Mouse (Mus musculus) G1E-ER4 (cell line): ENCODE results near the gene Gm21961. TPM values are rescaled to one million over a fixed set of nuclear protein-coding genes. Genes with fewer than 3 reads are reported as not detected.

Source experiments
- GATA1 ChIP-seq: IDR thresholded peaks from one replicate; pipeline ENCODE4 v1.8.0; 2012; ENCODE audit warnings: low read length, inconsistent platforms
- polyA plus RNA-seq: library from polyadenylated mRNA; stranded (reverse); fragments of >175 nt; gene quantifications from 2 replicates; pipeline ENCODE4 v1.2.3, GENCODE M21; 2012

Gm21961 gene
- polyA plus RNA-seq: not detected in 2 replicates

- TF ChIP-seq GATA1: no peak
Observed at GRCm38 (mm10) chr15:65014804-65015203, at the start of gene Gm21961. Gene Gm21961, minus strand, starts transcription at chr15:65014904.

- no peak for TF ChIP-seq GATA1
Observed at GRCm38 (mm10) chr15:65041999-65042398, 27.3 kb upstream of the Gm21961 start.

- TF ChIP-seq GATA1: no peak
Observed at GRCm38 (mm10) chr15:65017971-65018370, 3.3 kb upstream of the Gm21961 start.

GRCm38 (mm10) chr15:65006177-65006576 lies 8.5 kb downstream of the Gm21961 start:
- no peak for TF ChIP-seq GATA1

GRCm38 (mm10) chr15:64994498-64994897 lies 20.2 kb downstream of the Gm21961 start:
- TF ChIP-seq GATA1: no peak

- TF ChIP-seq GATA1: no peak
Observed at GRCm38 (mm10) chr15:64979976-64980375, 34.7 kb downstream of the Gm21961 start.

GRCm38 (mm10) chr15:64976044-64976805 lies 38.5 kb downstream of the Gm21961 start:
- TF ChIP-seq GATA1: no peak

Other genes starting within 250 kb of the Gm21961 start
- not detected in 2 replicates for gene Gm21798, start 197.2 kb downstream of the Gm21961 start, polyA plus RNA-seq